Mouse (Mus musculus) liver, adult 2 months (tissue): ENCODE measurements at regions not wholly inside any gene's neighbourhood (a gene's known extent, or its start where the extent isn't known, plus 50 kb on each side); places are given as distances from the start of the nearest gene placed in this dataset.

Experiments
- CTCF ChIP-seq: fragments of 200-500 bp; IDR thresholded peaks from 2 replicates; pipeline ENCODE4 v1.5.1; 2011; ENCODE audit warnings: low read depth, low read length, control low read depth
- POLR2A ChIP-seq: fragments of 200-500 bp; IDR thresholded peaks from 2 replicates; pipeline ENCODE4 v1.6.1; 2011; ENCODE audit warnings: low read length, control low read depth; ENCODE audit not compliant: insufficient read depth; ENCODE audit errors: extremely low read depth

DNA sequence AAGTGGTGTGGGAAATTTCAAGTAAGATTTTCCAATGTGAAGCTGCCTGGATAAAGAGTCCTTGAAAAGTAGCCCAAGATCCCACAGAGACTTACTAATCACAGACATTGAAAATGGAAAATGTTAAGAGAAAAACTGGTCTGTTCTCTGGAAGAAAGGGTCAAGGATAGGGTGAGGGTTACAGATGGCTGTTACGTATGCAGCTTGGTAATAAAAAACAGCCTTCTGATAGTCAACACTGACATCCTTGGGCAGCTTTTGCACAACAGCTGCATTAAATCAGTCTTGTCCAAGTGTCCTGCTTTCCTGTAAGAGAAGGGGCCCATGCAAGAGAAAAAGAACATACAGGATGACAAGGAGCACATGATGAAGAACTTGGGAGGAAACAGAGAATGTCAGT lies 64.6 kb upstream of the Armcx2 start:
- no peak for TF ChIP-seq CTCF
- no peak for TF ChIP-seq POLR2A
